Mouse (Mus musculus): ENCODE data around the gene Atp8b4.

Gene Atp8b4

DNA sequence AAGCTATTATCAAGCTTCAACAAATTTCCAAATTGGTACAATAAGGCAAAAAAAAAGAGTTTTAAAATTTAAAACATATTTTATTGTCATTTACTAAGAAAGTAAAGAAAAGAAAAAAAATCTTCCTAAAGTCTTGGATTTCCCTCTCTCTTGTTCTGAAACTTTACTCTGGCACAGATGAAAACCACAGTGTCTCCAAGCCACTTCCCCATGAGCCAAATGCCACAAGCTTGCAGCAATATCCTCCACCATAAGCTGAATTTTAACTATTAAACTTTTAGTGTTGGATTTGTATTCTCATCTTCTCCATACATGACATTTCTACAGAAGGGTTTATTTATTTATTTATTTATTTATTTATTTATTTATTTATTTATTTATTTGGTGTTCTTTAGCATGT lies 114.4 kb downstream of the Atp8b4 start:
- no peak overlapping the region for H3K4me3 ChIP-seq (replicated peaks; ENCODE audit: low read length)
- no peak for TF ChIP-seq POU5F1 (IDR thresholded peaks at IDR 0.05; ENCODE audit: borderline replicate concordance, low read length)
- no peak for TF ChIP-seq CTCF (conservative IDR thresholded peaks at IDR 0.05; ENCODE audit: low read length)
- TF ChIP-seq NANOG (IDR thresholded peaks at IDR 0.05; ENCODE audit: borderline replicate concordance, low read length): no peak
- no peaks in the 10 kb centered on the region for H3K27me3 ChIP-seq (ENCODE audit: insufficient read depth, low read length)
- H3K4me1 ChIP-seq (replicated peaks; ENCODE audit: low read depth, low read length): no peaks in the 10 kb centered on the region
- H3K9me3 ChIP-seq (ENCODE audit: low read length): no peaks in the 10 kb centered on the region
- no peaks in the 10 kb centered on the region for H3K36me3 ChIP-seq (ENCODE audit: insufficient read depth, low read length)

DNA sequence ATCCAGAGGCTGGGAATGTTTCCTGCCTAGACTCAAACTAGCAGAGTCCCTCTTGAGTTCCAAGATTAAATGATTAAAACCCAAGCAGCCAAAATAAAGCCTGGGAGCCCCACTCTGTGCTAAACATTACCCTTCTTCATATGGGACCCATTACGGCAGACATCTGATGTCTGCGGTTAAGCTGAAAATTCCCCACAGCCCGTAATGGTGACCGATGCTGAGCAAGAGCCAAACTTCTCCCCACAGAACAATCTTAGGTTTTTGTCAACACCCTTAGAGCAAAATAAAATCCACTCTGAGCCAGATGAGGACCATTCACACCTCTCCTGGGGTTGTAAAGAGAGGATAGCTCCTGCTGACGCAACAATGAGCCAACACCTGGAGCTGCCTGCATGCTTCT lies 120.2 kb downstream of the Atp8b4 start:
- H3K4me3 ChIP-seq (replicated peaks; ENCODE audit: low read length): no peak overlapping the region
- H3K27me3 ChIP-seq (ENCODE audit: insufficient read depth, low read length): no peaks in the 10 kb centered on the region
- H3K36me3 ChIP-seq (ENCODE audit: insufficient read depth, low read length): no peaks in the 10 kb centered on the region
- H3K9me3 ChIP-seq (ENCODE audit: low read length): no peaks in the 10 kb centered on the region
- no peaks in the 10 kb centered on the region for H3K4me1 ChIP-seq (replicated peaks; ENCODE audit: low read depth, low read length)
- TF ChIP-seq NANOG (IDR thresholded peaks at IDR 0.05; ENCODE audit: borderline replicate concordance, low read length) (no peak), CTCF (conservative IDR thresholded peaks at IDR 0.05; ENCODE audit: low read length) (no peak), POU5F1 (IDR thresholded peaks at IDR 0.05; ENCODE audit: borderline replicate concordance, low read length) (no peak)

DNA sequence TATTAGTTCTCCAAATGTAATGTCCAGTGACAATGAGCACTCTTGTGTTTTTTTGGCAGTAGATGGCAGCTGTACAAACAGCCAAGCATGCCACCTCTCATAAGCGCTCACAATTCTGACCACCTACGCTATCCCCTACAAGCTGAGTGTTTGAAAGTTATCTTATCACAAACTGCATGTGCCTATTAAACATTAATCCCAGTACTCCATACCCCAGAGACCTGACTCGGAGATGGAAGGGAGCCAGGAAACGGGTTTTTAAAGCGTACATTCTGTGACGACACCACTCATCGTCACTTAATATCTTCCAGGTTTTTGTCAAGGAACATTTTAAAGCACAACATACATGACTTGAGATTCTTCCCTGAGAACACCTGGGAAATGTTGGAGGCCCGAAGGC lies 128.8 kb downstream of the Atp8b4 start:
- TF ChIP-seq NANOG (IDR thresholded peaks at IDR 0.05; ENCODE audit: borderline replicate concordance, low read length): no peak
- TF ChIP-seq CTCF (conservative IDR thresholded peaks at IDR 0.05; ENCODE audit: low read length): no peak
- no peak for TF ChIP-seq POU5F1 (IDR thresholded peaks at IDR 0.05; ENCODE audit: borderline replicate concordance, low read length)
- H3K27me3 ChIP-seq (ENCODE audit: insufficient read depth, low read length): no peaks in the 10 kb centered on the region

DNA sequence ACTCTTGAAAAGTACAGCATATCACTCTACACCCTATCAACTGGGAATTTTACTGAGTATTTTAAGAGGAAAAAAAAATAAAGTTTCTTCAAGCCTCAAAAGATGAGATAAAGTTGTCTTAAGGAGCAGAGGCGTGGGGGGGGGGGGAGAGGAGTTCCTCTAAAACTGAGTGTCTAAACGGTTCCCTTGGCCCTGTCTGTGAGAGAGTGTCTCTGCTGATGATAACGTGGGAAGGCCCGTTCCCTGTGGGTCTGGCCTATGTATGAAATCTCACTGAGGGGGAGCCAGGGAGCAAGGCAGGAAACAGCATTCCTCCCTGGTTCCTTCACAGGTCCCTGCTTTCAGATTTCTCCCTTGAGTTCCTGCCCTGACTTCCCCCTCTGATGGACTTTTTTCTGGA lies 130.7 kb downstream of the Atp8b4 start:
- Histone ChIP-seq H3K4me3 (replicated peaks; ENCODE audit: low read length) (no peak overlapping the region), H3K27me3 (ENCODE audit: insufficient read depth, low read length) (no peaks in the 10 kb centered on the region), H3K4me1 (replicated peaks; ENCODE audit: low read depth, low read length) (no peaks in the 10 kb centered on the region), H3K9me3 (ENCODE audit: low read length) (peaks cover 3% of the 10 kb centered on the region; the same call in 1 of the 2 replicates), H3K36me3 (ENCODE audit: insufficient read depth, low read length) (no peaks in the 10 kb centered on the region)
- TF ChIP-seq CTCF (conservative IDR thresholded peaks at IDR 0.05; ENCODE audit: low read length): no peak
- TF ChIP-seq NANOG (IDR thresholded peaks at IDR 0.05; ENCODE audit: borderline replicate concordance, low read length): no peak
- no peak for TF ChIP-seq POU5F1 (IDR thresholded peaks at IDR 0.05; ENCODE audit: borderline replicate concordance, low read length)

More for the DNA sequence above, 128.8 kb downstream of the Atp8b4 start:
- Histone ChIP-seq H3K4me1 (replicated peaks; ENCODE audit: low read depth, low read length) (no peaks in the 10 kb centered on the region), H3K9me3 (ENCODE audit: low read length) (no peaks in the 10 kb centered on the region), H3K4me3 (replicated peaks; ENCODE audit: low read length) (no peak overlapping the region), H3K36me3 (ENCODE audit: insufficient read depth, low read length) (no peaks in the 10 kb centered on the region)

DNA sequence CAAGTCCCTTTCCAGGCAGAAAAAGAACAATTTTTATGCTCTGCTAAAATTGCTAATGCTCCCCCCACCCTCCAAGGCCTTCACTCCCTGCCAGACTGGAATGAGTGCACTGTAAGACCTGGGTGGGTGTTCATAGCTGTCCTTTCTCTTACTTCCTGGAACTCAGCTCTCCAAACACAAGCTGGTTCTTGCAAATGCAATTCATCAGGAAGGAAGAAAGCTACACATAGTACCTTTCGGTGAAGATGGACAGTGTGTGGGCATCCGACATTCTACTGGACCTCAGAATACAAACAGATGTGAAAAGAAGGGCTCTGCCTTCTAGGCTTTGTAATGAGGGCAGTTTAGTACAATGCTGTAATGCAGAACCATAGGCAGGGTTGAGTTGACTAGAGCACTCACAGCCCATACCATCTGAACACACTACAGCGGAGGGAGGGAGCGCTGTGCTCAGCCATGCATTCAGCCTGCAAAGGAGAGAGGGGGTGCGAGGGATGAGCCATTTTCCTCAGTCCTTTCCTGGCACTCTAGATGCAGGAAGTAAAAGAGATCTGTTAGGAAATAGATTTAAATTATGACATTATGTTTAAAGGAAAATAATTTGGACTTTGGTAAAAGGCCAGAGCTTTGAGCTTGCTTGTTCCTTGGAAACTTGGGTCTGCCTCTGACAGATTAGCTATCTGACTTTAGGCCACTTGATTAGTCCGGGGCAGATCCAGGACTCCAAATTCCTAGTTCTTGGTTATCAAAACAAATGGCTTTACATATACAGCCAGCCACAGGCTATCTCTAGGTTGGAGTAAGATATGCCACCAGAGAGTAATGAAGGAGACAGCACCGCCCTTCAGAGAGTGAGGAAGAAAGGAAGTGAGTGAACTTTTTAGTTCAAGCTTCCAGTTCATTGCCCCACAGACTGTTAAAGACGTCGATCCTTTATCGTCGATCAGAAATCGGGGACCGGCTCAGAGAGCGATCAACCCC lies 136.4 kb downstream of the Atp8b4 start:
- peaks cover 18% of the 10 kb centered on the region for H3K4me1 ChIP-seq (replicated peaks; ENCODE audit: low read depth, low read length)

DNA sequence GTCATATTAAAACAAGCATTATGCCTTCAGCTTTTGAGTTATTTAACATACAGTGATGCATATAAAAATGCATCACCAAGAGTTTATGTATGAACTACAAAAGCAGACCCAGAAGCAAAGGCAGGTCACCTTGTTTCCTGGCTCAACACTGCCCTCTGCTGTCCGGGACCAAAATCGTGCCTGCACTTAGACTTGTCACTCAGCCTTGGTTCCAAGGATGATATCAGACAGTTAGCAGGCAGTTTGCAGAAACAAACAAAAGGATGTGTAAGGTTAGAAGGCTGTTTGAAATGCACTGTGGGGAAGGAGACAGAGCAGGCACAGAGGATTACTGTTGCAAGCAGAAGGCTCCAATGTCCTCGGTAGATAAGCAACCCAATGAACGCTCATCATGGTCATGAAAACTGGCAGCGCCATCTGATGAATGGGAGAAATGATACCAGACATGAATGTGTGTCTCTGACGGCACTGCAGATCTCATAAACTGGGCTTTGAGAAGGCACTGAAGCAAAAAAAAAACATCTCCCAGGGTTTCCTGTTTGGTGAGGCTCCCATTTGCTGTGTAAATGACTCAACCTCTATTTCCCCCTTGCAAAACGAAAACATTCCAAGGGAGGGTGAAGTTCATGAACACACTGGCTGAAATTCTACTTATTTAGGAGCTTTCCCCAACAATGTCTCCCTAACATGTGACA lies 137.3 kb downstream of the Atp8b4 start:
- H3K9me3 ChIP-seq (ENCODE audit: low read length): peaks cover 3% of the 10 kb centered on the region; the same call in 1 of the 2 replicates
- TF ChIP-seq NANOG (IDR thresholded peaks at IDR 0.05; ENCODE audit: borderline replicate concordance, low read length) (no peak), CTCF (conservative IDR thresholded peaks at IDR 0.05; ENCODE audit: low read length) (peak; percentile 77)
- H3K36me3 ChIP-seq (ENCODE audit: insufficient read depth, low read length): no peaks in the 10 kb centered on the region
- peaks cover 10% of the 10 kb centered on the region; the same call in 1 of the 2 replicates for H3K27me3 ChIP-seq (ENCODE audit: insufficient read depth, low read length)
- H3K4me1 ChIP-seq (replicated peaks; ENCODE audit: low read depth, low read length): peaks cover 18% of the 10 kb centered on the region
- no peak overlapping the region for H3K4me3 ChIP-seq (replicated peaks; ENCODE audit: low read length)

More for the DNA sequence above, 136.4 kb downstream of the Atp8b4 start:
- Histone ChIP-seq H3K4me3 (replicated peaks; ENCODE audit: low read length) (no peak overlapping the region), H3K9me3 (ENCODE audit: low read length) (peaks cover 3% of the 10 kb centered on the region; the same call in 1 of the 2 replicates), H3K36me3 (ENCODE audit: insufficient read depth, low read length) (no peaks in the 10 kb centered on the region), H3K27me3 (ENCODE audit: insufficient read depth, low read length) (peaks cover 8% of the 10 kb centered on the region; the same call in 1 of the 2 replicates)
- no peak for TF ChIP-seq CTCF (conservative IDR thresholded peaks at IDR 0.05; ENCODE audit: low read length)
- no peak for TF ChIP-seq NANOG (IDR thresholded peaks at IDR 0.05; ENCODE audit: borderline replicate concordance, low read length)
- TF ChIP-seq POU5F1 (IDR thresholded peaks at IDR 0.05; ENCODE audit: borderline replicate concordance, low read length): no peak

DNA sequence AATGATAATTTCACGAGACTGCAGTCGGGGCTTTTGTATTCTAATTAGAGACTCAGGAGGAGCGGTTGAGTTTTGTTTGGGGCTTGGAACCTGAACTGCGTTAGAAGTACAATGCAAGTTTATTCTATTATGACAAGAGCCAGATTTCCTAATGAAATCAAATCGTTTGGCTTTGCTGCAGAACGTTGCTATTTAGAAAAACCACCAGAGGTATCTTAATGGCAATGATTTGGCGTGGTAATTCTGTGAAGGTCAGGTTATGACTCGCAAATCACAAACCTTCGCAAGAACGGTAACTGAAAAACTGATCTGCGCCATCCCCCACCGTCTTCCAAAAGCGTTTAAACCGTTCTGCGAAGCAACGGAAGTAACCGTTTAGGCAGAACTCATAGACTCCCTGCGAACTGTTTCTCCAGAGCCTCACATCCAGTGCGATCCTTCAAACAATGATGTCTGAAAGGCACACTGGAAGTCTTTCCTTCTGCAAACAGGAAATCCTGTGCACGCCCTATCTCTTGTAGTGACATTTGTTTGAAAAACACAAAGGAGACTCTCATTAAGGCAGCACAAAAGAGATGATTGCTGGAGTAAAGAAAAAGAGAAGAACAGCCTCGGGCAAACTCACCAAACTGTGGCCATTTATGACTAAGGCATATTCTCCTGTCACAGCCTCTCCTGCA lies 139.2 kb downstream of the Atp8b4 start:
- H3K36me3 ChIP-seq (ENCODE audit: insufficient read depth, low read length): no peaks in the 10 kb centered on the region
- peaks cover 18% of the 10 kb centered on the region for H3K4me1 ChIP-seq (replicated peaks; ENCODE audit: low read depth, low read length)
- H3K9me3 ChIP-seq (ENCODE audit: low read length): peaks cover 3% of the 10 kb centered on the region; the same call in 1 of the 2 replicates
- TF ChIP-seq POU5F1 (IDR thresholded peaks at IDR 0.05; ENCODE audit: borderline replicate concordance, low read length) (no peak), NANOG (IDR thresholded peaks at IDR 0.05; ENCODE audit: borderline replicate concordance, low read length) (peak; percentile 86), CTCF (conservative IDR thresholded peaks at IDR 0.05; ENCODE audit: low read length) (no peak)
- H3K4me3 ChIP-seq (replicated peaks; ENCODE audit: low read length): no peak overlapping the region
- peaks cover 10% of the 10 kb centered on the region; the same call in 1 of the 2 replicates for H3K27me3 ChIP-seq (ENCODE audit: insufficient read depth, low read length)

DNA sequence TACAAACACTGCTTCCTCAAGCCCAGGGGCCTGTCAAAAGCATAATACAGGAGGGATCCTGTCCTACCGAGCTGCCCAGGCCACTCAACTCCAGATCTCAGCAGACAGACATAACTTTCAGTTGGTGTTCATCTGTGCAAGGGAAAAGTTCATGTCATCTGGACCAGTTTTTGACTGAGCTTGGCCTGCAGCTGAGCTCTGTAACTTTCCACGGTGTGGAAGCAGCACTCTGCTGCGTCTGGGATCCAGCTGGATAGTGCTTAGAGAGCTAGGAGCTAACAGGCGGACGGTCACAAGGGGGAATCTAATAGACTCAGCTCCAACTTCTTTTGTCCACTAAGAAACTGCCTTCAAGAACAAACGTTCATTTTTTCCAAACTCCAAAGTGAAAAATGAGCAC lies 139.8 kb downstream of the Atp8b4 start:
- Histone ChIP-seq H3K36me3 (ENCODE audit: insufficient read depth, low read length) (no peaks in the 10 kb centered on the region), H3K27me3 (ENCODE audit: insufficient read depth, low read length) (peaks cover 10% of the 10 kb centered on the region; the same call in 1 of the 2 replicates), H3K4me3 (replicated peaks; ENCODE audit: low read length) (no peak overlapping the region), H3K9me3 (ENCODE audit: low read length) (peaks cover 3% of the 10 kb centered on the region; the same call in 1 of the 2 replicates), H3K4me1 (replicated peaks; ENCODE audit: low read depth, low read length) (peaks cover 18% of the 10 kb centered on the region)
- TF ChIP-seq NANOG (IDR thresholded peaks at IDR 0.05; ENCODE audit: borderline replicate concordance, low read length) (no peak), CTCF (conservative IDR thresholded peaks at IDR 0.05; ENCODE audit: low read length) (no peak), POU5F1 (IDR thresholded peaks at IDR 0.05; ENCODE audit: borderline replicate concordance, low read length) (no peak)
